Mouse (Mus musculus): ENCODE results near the gene Preb. TPM values are rescaled to one million over a fixed set of nuclear protein-coding genes. Genes with fewer than 3 reads are reported as not detected.

The Preb gene
- 100 to 1,000 TPM; 115 to 137 TPM for total RNA-seq (2021)

- DNase-seq: peak; percentile 99
These were observed at the start of gene Preb for GRCm38 (mm10) chr5:30959966-30960501. TSS of gene Preb (minus strand) at chr5:30960361.

- DNase-seq: peak; percentile 86 to 89
These were observed 44.0 kb upstream of the Preb start for GRCm38 (mm10) chr5:31004184-31004583.

GRCm38 (mm10) chr5:31001560-31001959, 41.4 kb upstream of the Preb start:
- DNase-seq: no peak

GRCm38 (mm10) chr5:31000993-31001392, 40.8 kb upstream of the Preb start:
- no peak for DNase-seq

GRCm38 (mm10) chr5:31000122-31000521, 40.0 kb upstream of the Preb start:
- no peak for DNase-seq

GRCm38 (mm10) chr5:30999324-30999723, 39.2 kb upstream of the Preb start:
- DNase-seq: no peak

- DNase-seq: no peak
These were observed 38.1 kb upstream of the Preb start for GRCm38 (mm10) chr5:30998306-30998705.

GRCm38 (mm10) chr5:30994910-30995635, 34.9 kb upstream of the Preb start:
- DNase-seq: no peak

- DNase-seq: no peak
These were observed 33.9 kb upstream of the Preb start for GRCm38 (mm10) chr5:30994074-30994473.

- no peak for DNase-seq
These were observed 33.0 kb upstream of the Preb start for GRCm38 (mm10) chr5:30992980-30993676.

- peak in 1 of 2 experiments; percentile 8 for DNase-seq
These were observed 22.2 kb upstream of the Preb start for GRCm38 (mm10) chr5:30982357-30982756.

GRCm38 (mm10) chr5:30974870-30975656, 14.9 kb upstream of the Preb start:
- no peak for DNase-seq

- no peak for DNase-seq
These were observed 9.3 kb upstream of the Preb start for GRCm38 (mm10) chr5:30969440-30969839.

- DNase-seq: no peak
These were observed 8.3 kb upstream of the Preb start, which contains the start of gene Tcf23 for GRCm38 (mm10) chr5:30968416-30968815. TSS of gene Tcf23 (plus strand) at chr5:30968662.

- no peak for DNase-seq
These were observed 6.0 kb upstream of the Preb start for GRCm38 (mm10) chr5:30966189-30966588.

- no peak for DNase-seq
These were observed 3.8 kb upstream of the Preb start for GRCm38 (mm10) chr5:30963916-30964315.

GRCm38 (mm10) chr5:30961545-30962505, 1.7 kb upstream of the Preb start:
- DNase-seq: no peak

- DNase-seq: no peak
These were observed 653 bp upstream of the Preb start for GRCm38 (mm10) chr5:30960814-30961213.

GRCm38 (mm10) chr5:30959198-30959854, 835 bp downstream of the Preb start:
- DNase-seq: no peak

GRCm38 (mm10) chr5:30957891-30958290, 2.3 kb downstream of the Preb start:
- no peak for DNase-seq

GRCm38 (mm10) chr5:30955751-30956150, 4.4 kb downstream of the Preb start:
- no peak for DNase-seq

Data from layer of hippocampus, postnatal 36 days (tissue).